Mouse (Mus musculus): ENCODE measurements around the gene Slc23a2.
A peak's percentile ranks its signal among the peaks of the same experiment; 100 is the strongest.

Gene Slc23a2

DNA sequence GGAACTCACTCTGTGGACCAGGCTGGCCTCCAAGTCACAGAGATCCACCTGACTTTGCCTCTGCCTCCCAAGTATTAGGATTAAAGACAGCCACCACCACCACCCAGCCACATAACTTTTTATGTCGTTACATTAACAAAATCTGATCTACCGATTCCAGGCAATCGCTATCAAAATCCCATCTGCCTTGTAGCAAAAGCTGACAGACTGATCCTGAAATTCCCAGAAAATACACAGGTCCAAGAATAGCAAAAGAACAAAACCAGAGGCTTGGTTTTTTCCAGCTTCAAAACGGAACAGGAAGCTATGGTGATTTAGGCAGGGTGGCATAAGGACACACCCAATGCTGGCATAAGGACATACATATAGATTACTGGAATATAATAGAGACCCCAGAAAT lies 10.2 kb downstream of the Slc23a2 start:
- DNase-seq (ENCODE audit: low read depth): no peak

DNA sequence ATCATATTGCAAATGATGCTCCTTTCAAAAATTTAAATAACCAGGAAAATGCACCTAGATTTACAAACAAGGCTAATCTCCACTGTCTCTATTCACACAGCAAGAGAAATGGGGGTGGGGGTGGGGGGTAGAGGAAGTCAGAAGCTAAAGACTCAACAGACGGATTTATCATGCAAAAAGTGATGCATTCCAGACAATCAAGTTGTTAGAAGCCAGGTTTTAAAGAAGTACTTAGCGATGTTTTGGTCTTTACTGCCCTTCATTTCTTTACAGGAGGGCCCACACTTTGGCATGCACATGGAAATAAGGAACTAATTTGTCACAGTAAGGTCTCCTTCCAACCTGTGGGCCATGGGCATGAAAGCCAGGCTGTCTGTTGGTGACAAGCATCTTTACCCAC lies 11.5 kb downstream of the Slc23a2 start:
- DNase-seq (ENCODE audit: low read depth): no peak

DNA sequence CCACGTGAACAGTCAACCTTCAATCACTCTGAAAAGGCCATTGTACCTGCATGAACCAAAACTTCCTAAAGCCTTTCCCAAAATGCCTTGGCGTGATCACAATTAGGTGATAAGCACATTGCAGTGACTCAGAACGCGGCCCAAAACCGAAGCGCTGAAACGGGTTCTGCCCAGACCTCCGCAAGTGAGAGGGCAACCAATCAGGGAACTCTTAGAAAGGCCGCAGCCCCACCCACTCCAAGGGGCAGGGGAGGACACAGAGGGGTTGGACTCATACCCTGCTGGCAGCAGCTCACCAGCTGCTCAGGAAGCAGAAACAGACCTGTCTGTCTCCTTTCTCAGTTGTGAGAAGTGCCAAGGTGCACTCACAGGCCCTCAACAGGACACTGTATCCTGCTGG lies 13.6 kb downstream of the Slc23a2 start:
- DNase-seq (ENCODE audit: low read depth): peak; percentile 72

DNA sequence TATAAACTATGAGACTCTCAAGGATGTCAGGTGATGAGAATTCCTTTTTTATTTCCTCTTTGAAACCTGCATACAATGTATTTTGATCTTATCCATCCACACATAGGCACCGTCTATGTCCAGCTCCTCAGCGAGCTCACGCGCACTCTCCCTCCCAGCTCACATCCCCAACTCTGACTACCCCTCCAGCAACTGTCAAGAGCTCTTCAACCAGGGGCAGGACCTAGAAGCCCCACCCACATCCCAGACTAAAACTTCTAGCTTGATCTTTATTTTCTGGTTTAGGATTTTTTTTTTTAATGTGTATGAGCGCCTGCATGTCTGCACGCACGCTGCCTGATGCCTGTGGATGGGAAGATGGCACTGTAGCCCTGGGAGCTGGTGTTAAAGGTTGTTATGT lies 14.9 kb downstream of the Slc23a2 start:
- no peak for DNase-seq (ENCODE audit: low read depth)

DNA sequence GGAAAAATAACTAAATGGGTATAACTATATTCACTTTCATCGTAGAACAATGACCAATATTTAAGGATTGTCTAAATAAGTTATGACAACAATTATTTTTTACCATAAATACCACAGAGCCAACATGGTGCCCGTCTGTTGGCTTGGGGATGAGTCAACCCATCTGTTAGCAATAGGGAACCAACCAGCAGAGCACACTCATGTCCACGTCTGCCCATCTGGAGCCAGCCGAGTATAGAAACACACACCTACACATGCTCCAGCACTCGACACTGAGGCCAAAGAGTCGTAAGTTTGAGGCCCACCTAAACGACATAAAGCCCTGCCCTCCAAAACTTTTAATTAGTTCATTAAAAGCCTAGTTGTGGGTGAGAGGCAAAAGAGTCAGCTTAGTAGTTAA lies 15.7 kb downstream of the Slc23a2 start:
- DNase-seq (ENCODE audit: low read depth): no peak

DNA sequence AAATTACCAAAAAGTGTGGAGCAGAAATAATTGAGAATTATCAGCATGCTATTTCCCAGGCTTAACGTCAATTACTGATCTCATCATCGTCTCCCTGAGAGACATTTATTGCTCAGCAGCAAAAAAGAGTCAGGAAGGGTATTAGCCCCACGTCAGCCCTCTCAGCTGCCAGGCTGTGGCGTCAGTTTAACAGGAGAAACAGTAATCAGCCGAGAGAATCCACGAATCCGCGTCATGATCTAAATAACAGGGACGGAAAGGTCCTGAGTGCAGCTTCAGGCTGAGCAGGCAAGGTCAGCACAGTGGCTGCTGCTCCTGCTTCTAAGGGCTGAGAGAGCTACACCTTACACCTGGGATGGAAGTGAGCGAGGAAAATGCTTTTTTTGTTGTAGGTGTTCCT lies 17.0 kb downstream of the Slc23a2 start:
- no peak for DNase-seq (ENCODE audit: low read depth)

DNA sequence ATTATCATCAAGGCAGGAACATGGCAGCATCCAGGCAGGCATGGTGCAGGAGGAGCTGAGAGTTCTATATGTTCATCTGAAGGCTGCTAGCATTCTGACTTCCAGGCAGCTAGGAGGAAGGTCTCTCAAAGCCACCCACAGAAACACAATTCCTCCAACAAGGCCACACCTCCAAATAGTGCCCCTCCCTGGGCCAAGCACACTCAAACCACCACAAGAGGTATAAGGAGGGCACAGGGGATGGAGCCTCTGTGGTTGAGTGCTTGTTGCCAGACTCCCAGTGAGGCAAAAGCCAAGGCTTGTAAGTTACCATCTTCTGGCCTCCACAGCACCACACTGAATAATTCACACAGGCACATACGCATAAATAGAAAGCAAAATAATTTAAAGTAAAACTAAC lies 18.6 kb downstream of the Slc23a2 start:
- DNase-seq (ENCODE audit: low read depth): no peak

DNA sequence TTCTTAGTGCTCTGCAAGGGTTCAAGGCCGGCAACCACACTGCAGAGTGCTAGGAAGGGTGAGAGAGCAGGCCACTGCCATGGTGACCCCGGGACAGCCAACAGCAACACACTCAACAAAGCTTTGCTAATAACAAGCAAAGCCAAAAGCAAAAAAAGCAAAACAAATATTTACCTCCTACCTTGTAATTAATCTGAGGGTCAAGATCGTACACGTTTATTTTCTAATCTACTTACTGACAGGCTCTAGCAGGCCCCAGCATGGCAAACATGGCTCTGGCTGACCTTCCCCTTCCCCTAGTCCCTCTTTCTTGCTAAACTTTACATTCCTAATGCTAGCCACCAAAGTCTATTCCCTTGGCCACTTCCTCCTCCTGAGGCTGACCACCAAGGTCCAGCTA lies 21.8 kb downstream of the Slc23a2 start:
- DNase-seq (ENCODE audit: low read depth): no peak

DNA sequence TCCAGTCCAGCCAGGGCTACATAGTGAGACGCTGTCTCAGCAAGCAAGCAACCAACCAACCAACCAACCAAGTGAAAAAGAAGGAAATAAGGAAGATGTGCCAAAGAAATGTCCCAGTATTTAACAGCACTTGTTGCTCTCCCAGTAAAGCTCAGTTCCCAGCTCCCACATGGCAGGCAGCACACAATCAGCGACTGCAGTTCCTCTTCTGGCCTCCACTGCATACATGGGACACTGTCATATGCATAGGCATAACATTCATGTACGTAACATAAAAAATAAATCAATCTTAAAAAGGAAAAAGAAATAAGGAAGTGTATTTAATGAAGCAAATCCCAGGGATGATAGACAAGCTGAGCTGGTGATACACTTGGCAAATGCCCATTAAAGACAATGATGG lies 23.9 kb downstream of the Slc23a2 start:
- no peak for DNase-seq (ENCODE audit: low read depth)

DNA sequence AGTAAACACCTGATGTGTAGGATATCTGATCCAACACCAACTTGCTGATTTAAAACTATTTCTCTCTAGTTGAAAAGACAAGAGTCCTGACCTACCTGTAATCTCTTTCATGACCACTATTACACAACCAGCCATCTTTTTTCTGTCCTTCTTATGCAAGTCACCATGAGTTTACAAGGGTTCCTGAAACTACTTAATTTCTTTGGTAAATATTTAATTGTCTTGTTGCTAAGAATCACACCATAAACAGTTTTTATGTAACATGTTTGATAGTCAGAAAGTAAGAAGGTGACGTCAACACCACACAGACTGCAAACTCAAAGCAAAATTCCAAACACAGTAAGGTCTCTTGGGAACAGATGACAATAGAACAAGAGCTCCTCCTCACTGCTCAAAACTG lies 26.3 kb downstream of the Slc23a2 start:
- no peak for DNase-seq (ENCODE audit: low read depth)

DNA sequence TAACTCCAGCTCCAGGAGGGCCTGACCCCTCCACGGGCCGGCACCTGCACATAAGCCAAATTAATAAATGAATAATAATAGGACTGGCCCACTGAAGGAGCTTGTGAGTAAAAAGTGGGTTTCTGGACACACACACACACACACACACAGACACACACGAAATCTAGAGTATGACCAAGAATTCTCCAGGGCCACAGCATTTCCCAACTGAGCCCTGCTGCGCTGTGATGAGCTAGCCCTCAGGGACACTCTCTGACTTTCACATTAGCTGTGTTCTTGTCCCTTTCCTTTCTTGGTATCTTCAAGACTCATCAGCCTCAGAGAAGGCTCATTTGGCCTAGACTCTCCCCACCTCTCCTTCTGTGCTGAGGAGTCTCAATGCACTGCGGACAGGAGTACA lies 29.0 kb downstream of the Slc23a2 start:
- no peak for DNase-seq (ENCODE audit: low read depth)

DNA sequence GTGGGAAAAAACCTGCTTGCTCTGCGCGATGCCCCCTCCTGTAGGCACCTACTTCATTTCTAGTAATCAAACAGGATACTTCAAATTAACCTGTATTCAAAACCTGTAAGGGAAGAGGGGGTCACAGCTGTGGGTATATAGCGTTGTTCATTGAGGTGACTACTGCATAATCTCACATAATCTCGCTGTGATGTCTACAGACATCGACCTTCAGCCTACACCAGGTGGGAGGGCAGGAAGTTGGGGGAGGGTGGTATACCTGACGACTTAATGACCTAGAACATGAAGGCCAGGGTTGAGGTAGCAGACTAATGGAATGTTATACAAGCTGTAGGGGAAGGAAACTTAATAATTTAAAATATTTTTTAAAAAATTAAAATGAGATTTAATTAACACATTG lies 29.6 kb downstream of the Slc23a2 start:
- peak; percentile 62 for DNase-seq (ENCODE audit: low read depth)

DNA sequence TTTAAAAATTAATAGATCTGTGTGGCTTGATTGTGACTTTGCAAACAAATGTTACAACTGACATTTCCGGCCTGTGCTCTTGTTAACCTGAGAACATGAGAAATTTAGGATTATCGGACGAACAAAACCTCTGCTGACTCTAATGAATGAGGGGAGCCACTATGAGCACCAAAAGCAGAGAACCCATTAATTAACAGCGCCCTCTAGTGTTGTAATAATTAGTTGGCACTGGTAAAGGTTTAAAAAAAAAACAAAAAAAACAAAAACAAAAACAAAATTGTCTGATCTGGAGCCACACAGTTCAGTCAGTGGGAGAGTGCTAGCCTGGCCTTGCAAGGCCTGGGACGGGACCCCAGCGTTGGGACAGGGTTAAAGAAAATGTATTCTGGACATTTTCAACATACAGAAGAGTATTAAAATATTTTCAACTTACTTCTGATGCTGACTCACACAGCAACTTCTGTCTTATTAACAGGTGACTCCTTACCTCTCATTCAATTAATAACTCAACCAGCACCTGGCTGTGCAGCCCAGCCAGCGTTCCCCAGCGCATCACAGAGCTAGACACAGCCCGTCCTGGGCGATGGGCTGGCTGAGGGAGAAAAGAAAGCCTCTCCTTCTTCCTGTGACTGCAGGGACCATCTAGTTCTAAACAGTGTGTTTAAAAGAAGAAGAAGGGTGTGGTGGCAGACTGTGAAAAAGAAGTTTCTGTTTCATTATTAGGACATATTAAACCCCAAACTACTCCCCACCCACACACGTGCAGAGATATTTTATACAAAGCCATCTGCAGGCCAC lies 30.7 kb downstream of the Slc23a2 start:
- peak; percentile 88 for DNase-seq (ENCODE audit: low read depth)

DNA sequence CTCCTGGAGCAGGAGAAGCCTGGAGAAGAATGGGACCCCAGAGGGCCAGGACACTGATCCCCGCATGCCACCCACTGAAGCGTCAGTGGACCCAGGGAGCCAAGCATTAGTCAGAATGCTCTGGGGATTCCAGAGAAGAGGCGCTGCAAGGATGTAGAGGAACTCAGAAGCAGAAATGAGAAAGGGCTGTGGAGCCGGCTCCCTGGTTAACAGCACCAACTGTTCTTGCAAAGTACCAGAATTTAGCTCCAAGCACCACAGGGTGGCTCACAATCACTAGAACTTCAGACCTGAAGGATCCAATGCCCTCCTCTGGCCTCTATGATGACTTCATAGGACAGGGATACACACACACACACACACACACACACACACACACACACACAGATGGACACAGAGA lies 32.6 kb downstream of the Slc23a2 start:
- no peak for DNase-seq (ENCODE audit: low read depth)

DNA sequence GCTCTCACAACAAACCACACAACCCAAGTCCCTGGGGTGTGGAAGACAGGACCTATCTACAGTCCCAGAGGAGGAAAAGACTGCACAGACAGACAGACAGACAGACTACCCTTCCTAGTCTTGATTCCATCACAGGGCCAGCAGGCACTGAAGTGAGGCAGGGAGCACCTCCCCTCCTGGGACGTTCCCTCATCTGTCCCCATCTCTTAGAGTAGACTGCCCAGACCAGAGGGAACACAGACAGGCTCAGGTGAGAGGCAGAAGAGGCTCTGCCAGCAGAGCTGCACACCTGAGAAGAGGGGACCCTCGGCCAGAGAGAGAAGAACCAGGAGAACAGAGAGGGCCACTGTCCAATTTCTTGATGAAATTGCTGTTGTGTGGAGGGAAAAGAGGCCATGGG lies 33.0 kb downstream of the Slc23a2 start:
- DNase-seq (ENCODE audit: low read depth): no peak

DNA sequence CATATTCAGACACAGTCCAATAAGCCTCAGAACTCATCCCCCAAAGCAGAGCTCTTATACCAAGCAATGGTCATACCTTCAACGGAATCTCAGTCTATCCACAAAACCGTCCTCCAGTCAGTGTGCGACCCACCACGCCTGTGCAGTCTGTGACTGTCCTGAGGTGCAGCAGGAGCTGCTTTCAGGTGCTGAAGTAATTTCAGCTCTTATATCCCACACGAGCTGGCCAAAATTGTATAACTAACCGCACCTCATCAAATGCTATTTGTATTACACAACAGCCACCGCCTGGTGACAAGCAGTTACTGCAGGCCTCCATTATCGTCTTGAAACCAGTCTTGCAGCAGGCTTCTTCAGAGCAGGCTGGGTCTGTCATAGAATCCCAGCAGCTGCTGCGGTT lies 33.6 kb downstream of the Slc23a2 start:
- DNase-seq (ENCODE audit: low read depth): peak; percentile 78

DNA sequence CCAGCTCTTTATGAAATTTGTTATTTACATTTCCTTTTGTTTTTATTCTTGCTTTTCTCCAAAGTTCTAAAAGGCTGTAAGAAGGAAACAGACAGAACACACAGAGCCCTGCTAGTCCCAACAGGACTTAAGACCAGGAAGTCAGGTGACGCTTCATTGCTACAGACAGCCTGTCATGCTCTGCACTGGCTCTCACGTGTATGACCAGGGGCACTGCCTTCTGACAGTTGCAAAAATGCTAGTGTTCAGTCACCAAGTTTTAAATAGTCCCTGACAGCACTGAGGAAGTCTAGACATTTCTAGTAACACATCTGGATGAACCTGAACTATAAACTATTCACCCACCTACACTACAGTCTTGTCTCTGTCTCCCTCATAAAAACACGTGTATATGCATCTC lies 34.2 kb downstream of the Slc23a2 start:
- DNase-seq (ENCODE audit: low read depth): peak; percentile 56

DNA sequence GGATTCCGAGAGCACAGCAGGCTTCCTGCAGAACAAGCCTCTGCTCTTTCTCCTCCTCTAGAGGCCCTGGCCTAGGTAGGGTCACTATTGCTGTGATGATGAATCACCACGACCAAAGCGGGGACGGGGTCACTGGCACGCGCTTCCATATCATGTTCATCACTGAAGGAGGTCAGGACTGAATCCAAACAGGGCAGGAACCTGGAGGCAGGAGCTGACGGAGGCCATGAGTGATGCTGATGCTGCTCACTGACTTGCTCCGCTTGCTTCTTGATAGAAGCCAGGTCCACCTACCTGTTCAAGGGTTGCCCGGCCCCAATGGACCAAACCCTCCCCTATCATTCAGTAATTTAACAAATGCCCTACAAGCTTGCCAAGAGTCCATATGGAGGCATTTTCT lies 35.9 kb downstream of the Slc23a2 start:
- no peak for DNase-seq (ENCODE audit: low read depth)

DNA sequence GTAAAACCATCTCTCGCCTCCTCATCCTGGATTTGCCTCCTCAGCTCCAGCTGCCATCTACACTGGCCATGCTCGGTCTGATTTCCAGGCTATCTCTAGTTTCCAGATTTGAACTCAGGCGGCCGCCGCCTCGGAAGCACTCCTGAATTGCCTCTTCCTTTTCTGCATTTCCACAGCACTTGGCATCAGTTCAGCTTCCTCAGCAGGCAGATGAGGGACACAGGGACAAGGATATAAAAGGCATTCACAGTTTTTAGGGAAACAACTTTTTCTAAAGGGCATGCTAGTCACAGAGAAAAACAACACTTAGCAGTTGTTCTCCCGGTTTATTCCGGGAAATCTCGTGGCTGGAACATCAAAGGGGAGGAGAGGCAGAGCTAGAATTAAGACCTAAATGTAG lies 37.3 kb downstream of the Slc23a2 start:
- no peak for DNase-seq (ENCODE audit: low read depth)

DNA sequence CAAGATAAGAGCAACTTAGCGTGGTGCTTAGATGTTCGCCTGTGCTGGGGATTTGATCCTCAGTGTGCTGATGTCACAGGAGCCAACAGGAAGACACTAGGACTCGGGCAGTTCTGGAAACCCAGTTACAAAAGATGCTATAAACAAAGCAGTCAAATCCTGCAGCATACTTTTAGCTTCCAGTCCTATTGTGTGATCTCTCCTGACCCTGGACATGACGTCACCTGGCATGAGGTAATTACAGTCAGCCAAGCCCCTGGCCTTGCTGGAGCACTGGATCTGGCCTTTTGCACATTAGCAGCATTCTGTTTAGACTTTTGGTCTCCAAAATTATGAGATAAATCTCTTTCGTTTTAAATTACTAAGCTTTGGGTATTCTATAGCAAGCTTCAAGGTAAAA lies 38.8 kb downstream of the Slc23a2 start:
- DNase-seq (ENCODE audit: low read depth): no peak

DNA sequence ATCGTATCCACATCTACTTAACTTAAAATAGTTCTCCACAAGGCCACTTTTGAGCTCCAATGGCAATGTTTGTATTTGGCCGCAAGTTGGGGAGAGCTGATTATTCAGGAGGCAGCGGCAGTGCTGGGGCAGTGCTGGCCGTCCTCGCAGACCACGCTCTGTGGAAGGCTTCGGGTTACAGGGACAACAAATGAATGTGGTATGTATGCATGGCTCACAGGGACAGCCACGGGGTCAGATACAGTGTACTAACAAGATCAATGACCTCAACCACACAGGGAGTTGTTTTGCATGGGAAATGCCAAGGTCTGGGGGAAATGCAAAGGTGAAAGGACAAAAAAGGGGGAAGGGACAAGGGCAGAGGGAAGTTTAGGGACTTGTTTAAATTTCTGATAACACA lies 41.6 kb downstream of the Slc23a2 start:
- no peak for DNase-seq (ENCODE audit: low read depth)

DNA sequence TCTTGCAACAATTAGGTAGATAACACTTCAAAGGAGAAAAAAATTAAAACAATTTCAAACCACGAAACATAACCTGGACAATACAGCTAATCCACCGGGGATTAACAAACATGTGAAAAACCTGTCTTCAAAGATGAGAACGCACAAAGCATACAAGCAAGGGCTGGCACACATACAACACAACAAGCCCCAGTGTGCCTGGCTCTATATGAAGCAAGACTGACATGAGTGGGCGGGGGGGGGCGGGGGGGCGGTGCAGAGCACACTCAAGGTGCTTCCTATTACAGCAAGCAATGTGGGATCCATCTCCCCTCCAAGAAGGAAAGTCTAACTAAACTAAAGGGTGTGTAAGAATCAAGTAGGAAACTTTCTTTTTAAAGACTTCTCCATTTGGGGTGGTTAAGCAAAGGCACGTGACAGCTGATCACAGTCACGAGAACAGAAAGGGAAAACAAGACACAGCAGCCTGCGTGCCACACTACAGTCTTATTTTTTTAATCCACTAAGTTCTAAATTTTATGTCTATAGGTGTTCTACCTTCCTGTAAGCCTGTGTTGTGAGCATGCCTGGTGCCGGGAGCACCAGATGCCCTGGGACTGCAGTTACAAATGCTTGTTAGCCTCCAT lies 42.3 kb downstream of the Slc23a2 start:
- peak; percentile 53 for DNase-seq (ENCODE audit: low read depth)

DNA sequence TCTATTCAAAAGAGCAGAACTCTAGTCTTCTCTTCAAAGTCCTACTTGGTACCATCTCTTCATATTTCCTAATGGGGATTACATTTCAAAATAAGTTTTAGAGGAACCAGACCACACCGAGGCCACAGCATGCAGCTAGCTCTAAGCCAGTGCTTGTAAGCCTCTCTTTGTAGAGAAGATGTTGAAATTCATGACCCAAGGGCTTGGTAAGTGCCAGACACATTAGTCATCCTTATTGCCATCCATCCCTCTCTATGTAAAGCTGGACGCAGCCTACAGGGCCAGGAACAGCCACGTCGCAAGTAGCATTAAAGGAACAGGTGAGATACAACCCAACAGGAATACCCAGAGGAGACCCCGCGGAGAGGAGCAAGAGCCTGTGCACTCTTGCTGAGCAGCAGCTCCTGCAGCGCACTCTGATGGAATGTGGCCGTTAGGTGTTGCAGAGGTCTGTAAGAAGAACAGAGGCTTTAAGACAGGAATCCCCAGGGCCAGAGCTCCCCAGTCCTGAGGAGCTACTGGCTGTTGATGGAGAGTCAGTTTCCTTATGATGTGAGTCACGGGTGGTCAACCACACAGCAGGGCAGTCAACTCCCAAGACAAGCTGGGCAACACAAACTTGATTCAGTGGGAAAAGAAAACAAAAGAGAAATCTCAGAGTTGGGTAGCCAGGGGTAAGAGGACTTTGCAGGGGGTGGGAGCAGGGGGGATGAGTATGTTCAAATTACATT lies 45.8 kb downstream of the Slc23a2 start:
- DNase-seq (ENCODE audit: low read depth): no peak

Measured in induced T-regulatory cell, adult 2 months (primary cell).